Mouse (Mus musculus): ENCODE measurements around the gene Arf5. TPM values are rescaled to one million over a fixed set of nuclear protein-coding genes. Genes with fewer than 3 reads are reported as not detected.

The Arf5 gene
- total RNA-seq, 2 experiments from 2014 or later: 252 TPM

DNA sequence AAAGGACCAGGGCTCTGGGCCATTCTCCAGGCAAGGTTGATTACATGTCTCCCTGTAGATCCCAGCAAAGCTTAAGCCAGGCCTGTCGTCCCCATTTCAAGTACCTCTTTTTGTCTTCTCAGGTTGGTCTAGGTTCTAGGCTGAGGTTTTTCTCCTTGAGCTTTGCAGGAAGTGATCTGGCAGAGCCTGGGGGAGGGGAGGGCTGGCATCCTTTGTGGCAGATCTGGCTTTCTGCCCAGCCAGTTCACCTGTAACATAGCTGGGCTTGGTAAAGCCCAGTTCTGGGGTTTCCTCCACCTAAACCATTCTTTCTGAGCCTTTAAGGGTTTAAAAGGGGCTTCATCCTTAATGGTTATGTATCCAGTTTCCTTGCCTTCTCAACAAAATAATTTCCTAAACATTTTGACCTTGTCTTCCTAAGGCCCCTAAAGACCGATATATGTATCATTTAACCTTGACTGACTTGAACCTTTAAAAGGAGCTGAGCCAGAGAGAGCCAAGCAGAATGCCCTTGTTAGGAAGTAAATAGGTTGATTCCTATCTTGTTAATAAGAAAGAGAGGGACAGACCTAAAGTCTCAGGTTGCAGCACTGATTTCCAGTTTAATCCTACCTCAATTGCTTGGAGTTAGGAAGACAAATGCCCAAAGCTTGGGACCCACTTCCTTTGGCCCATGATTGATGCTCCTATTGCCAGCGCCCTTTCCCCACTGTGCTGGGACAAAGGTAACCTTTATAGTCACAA lies 3.9 kb downstream of the Arf5 start, which contains the start of gene Fscn3:
Gene Fscn3 (plus strand): TSS at position 694 of the 744 bp plus-strand sequence.
- DNase-seq (ENCODE audit: low spot score in 2 of 2): no peak

DNA sequence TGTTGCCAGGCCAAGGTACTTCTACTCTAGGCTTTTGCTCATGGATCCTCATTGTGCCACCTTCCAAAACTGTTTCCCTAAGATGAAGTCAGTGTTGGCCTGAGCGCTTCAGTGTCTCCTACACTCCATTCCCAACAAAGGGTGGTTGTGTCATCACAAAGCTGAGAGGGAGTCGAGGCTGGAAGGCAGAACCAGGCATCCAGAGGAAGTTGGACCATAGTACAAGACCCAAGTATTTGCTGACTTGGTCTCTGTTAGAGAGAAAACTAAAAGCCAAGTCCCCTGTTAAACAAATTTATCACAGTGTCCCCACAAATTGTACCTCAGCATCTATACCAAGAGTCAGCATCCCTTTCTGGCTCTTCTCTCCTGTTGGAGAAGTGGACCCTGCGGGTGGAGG lies 4.9 kb downstream of the Arf5 start, which contains the start of gene Gcc1:
Gene Gcc1 (minus strand): TSS at position 101 of the 400 bp plus-strand sequence.
- DNase-seq (ENCODE audit: low spot score in 2 of 2): no peak

DNA sequence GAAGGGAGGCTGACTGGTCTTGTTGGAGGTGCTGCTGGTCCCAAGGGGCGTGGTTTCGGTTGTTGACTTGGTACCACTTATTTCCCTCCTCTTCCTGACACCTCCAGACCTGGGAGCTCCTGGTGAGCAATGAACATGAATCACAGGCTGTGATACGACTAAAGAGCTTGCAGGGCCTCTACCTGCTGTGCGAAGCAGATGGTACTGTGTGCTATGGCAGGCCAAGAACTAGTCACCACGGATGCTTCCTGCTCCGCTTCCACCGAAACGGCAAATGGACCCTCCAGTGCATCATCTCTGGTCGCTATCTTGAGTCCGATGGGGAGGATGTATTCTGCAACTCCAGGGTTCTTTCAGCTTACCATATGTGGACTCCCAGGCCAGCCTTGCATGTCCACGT lies 6.5 kb downstream of the Arf5 start:
- no peak for DNase-seq (ENCODE audit: low spot score in 2 of 2)

DNA sequence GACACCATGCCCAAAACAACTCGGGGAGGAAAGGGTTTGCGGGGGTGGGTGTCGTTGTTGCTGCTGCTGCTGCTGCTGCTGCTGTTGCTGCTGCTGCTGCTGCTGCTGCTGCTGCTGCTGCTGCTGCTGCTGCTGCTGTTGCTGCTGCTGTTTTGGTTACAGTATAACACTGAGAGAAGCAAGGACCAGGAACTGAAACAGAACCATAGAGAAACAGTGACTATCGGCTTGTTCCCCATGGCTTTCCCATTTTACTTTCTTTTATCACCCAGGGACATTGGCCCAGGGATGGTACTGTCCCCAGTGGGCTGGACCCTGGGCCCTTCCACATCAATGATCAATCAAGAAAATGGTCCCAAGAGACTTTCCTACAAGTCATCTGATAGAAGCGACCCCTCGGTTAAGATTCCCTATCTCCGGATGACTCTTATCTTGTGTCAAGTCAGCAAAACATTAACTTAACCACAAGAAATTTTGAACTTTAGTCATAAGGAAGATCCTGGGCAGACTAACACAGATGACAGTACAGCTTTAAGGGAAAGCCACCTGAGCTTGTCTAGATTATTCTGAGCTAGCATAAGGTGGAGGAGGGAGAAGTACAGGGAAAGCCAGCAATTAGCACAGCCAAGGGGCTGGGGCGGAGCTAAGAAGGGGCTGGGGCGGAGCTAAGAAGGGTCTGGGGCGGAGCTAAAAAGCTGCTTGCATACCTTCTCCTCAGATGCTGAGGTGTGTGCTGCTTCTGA lies 7.6 kb downstream of the Arf5 start:
- no peak for DNase-seq (ENCODE audit: low spot score in 2 of 2)

DNA sequence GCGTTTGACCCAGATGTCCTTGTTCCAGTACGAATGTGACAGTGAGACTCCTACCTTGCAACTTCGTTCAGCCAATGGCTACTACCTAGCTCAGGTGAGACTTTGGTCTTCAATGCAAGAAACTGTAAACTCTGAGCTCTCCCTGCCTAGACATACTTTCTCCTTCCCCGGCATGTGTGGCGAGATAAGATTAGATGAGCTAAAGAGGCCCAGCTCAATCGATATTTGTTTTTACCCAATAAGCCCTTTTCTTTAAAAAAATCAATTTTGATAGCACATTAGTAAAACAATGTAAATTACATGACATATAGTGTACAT lies 8.1 kb downstream of the Arf5 start:
- DNase-seq (ENCODE audit: low spot score in 2 of 2): no peak

DNA sequence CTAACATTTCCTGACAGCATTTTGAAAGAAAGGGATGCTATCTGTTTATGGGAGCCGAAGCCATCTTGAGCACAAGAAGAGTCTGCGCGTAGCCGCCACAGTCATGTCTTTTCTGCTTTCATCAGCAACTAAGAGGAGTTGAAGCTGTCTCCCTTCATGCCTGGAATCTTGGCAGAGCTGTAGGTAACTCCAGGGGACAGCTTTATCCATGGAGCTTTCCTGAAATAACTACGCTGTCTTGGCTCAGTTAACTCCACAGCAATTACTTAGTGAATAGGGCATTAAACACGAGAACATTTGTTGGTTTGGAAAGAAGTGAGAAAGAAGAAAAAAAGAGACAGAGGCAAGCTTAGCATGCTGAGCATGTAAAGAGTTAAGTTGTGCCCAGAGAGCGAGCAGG lies 24.6 kb downstream of the Arf5 start:
- no peak for DNase-seq (ENCODE audit: low spot score in 2 of 2)

DNA sequence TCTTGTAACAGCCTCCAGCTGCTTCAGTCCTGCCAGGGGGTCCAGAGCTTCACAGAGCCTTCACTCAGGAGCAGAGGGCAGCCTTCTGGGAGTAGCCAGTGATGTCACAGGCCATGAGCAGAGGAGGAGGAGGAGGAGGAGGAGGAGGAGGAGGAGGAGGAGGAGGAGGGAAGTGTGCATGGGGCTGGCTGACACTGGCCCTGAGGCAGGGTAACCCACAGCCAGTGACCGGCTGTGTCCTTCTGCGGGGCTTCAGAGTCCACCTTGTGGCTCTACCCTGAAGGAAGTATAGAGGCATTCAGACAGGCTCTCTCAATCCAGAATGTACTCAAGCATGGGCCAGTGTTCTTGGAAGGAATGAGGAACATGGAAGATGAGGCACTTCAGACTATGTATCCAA lies 25.9 kb downstream of the Arf5 start, which contains the start of gene Pax4:
Gene Pax4 (minus strand): TSS at position 101 of the 400 bp plus-strand sequence.
- DNase-seq (ENCODE audit: low spot score in 2 of 2): no peak

DNA sequence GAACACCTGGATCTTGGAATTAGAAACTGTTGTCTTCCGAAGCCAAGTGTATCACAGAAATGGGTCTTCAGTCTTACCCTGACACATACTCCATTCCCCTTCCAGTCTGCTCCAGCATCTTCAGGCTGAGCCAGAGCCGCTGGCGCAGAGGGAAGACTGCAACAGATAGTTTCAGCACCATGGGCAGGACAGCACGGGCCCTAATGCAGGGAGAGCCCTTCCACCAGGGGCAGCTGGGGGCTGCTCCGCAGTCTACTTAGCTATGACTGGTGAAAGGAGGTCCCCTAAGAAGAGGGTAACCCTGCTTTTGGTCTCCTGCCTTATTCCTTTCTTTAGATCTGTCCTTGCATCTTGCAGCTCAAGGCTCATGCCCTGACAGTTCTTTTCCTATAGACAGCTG lies 27.1 kb downstream of the Arf5 start:
- DNase-seq (ENCODE audit: low spot score in 2 of 2): no peak

DNA sequence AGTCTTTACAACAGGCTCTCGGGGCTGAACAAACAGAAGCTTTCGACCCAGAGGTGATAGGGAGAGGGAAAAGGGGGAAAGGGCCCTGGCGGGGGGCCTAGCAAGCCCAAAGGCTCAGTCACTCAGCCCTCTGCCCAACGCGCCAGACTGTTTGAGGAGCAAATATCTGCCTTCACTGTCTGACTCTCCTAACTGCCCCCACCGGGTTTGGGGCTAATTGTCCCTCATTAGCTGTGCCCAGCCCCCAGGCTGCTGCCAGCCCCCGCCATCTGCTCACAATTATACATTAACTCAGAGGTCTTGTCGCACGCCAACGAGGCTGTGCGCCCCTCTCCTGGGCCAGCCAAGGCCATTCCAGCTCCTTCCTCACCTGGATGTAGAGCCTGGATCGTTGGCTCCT lies 27.6 kb downstream of the Arf5 start:
- no peak for DNase-seq (ENCODE audit: low spot score in 2 of 2)

DNA sequence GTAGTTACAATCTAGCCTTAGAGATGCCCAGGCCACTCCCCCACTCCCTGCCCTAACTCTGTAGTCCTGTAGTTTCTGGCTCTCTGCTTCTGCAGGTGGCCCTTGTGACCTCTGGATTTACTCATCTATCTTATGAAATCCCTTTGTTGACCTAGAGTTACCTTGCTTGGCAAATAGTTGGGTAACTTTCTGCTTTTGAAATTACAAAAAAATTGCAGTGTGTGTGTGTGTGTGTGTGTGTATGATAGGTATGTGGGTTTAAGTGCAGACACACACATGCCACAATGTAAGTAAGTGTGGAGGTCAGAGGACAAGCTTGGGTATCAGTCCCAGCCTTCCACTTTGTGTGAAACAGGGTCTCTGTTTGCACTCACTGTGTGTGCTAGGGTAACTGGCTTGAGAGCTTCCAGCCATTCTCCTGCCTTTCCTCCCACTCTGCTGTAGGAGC lies 35.9 kb downstream of the Arf5 start:
- DNase-seq (ENCODE audit: low spot score in 2 of 2): no peak

DNA sequence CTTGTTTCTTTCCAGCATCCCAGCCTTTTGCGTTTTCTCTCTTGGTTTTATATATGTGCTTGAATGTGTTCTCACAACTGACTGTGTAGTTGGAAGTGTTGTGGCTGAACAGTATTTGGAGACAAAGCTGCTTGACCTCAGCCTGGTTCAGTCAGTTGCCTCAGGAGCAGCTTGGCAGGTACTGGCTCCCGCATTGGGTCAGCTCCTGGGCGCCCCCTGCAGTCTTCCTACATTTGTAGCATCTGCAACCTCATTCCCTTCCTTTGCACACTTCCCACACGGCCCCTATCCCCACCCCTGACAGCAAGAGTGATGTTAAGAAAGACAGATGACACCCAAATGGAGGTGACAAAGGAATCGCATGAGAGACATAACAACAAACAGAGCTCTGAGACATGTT lies 37.2 kb downstream of the Arf5 start:
- DNase-seq (ENCODE audit: low spot score in 2 of 2): peak; percentile 65 to 80

DNA sequence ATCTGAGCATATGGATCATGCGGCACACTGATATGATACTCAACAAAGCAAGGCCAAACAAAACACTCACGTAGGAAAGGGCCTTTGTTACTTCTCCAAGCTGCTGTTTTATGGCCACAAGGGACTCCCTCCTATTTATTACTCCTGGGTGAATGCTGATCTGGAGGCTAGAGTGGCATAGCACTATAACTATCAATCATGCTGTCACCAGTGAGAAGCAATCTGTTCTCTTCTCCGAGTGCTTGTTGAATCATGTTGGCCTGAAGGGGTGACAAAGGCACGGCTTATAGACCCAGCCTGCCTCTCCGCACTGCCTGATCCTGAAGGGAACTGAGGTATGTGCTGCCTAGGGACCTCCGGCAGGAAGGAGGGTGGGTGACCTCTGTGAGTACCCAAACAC lies 41.3 kb downstream of the Arf5 start:
- no peak for DNase-seq (ENCODE audit: low spot score in 2 of 2)

DNA sequence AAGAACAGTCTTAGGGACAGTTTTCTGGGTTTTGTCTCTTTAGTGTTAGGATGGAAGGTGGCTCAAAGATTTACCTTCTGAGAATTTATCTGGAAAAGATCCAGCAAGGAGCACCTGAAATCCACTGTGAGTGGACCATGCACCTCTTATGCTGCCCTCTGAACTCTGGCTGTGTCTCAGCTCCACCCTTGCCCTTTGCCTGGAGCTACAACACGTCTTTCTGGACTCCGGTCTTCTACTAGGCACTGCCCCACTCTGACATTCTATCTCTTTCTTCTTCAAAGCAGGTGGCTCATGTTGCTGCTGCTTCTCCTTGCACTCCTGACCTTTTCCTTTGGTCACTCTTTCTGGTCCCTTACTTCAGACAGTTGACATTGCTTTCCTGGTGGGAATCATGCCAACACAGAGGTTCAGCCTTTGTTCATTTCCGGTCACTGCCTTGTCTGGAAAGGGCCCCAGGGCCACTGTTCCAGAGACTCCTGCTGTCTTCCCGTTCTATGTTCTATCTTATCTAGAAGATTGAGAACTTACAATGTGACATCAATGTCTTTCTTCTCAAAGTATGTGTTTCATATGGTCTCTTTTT lies 46.8 kb downstream of the Arf5 start:
- no peak for DNase-seq (ENCODE audit: low spot score in 2 of 2)

DNA sequence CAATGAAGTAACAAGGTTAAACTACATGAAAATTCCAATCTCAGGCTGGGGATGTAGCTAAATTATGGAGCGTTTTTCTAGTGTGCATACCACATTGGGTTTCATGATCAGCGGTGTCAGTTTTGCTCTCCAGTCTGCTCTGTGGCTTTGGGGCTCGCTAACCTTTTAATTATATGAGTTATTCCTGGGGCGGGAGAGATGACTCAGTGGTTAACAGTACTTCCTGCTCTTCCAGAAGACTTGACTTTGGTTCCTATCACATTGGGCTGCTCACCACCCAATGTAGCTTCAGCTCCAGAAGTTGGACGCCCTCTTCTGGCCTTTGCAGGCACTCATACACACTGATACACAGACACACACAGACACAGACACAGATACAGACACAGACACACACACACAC lies 47.3 kb downstream of the Arf5 start:
- DNase-seq (ENCODE audit: low spot score in 2 of 2): no peak

DNA sequence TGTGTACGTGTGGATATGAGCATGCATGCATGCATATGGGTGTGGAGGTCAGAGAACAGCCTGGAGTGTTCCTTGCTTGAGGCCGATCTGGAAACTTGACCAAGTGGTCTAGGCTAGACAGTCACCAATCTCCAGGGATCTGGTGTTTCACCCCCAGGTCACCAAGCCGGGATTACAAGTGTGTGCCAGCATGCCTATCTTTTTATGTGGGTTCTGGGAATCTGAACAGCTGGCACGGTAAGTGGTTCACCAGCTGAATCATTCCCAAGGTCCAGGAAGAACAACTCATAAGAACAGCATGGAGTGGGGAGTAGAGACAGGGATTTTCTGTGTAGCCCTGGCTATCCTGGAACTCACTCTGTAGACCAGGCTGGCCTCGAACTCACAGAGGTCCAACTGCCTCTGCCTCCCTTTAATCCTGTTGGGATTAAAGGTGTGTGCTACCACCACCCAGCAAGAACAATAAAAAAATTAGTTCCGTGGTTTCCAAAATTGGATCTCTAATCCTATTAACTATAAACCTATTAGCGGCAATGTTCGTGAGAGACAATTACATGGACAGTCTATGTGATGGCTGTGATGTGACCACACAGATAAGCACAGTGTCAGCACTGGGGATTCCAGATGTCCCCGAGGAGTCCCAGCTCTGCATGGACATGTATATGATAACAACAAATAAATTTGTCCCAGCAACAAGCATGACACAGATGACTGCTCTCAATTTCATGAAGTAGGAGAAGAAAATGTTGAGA lies 48.1 kb downstream of the Arf5 start:
- no peak for DNase-seq (ENCODE audit: low spot score in 2 of 2)

DNA sequence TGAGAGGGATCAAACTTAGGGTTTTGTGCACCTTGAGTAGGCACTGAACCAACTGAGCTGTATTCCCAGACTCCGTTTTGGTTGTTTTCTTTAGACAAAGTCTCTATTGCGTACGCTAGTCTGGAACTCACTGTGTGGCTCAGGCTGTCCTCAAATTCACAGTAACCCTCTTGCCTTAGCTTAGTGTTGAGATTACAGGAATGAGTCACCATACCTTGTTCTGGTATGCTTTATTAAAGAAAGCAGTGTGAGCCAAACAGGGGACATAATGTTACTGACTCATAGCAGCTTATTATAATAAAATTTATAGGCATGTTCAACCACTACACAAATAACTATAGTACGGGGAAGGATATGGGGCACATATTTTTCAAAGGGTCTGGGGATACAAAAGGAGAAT lies 50.9 kb downstream of the Arf5 start:
- no peak for DNase-seq (ENCODE audit: low spot score in 2 of 2)

DNA sequence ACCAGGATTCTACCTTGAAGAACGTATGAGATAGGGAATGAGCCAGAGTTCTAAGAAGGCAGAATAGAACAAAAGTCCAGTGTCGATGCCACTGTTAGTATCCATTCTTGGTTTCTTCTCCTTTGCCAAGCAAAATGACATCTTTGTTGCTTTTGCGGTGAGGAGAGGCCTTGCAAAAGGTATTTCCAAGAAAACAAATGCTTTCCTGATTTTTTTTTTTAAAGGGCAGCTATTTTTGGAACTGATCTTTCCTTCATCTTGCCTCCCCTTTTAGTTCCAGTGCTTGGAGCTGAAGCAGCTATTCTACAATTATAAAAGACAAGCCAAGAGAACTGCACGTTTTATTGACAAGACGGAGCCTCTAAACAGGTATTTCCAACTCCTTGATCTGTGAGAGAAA lies 51.5 kb downstream of the Arf5 start, which contains the start of gene Snd1:
Gene Snd1 (plus strand): TSS at position 301 of the 400 bp plus-strand sequence.
- no peak for DNase-seq (ENCODE audit: low spot score in 2 of 2)
